Mouse (Mus musculus): ENCODE measurements around the gene Syne2.

DNA sequence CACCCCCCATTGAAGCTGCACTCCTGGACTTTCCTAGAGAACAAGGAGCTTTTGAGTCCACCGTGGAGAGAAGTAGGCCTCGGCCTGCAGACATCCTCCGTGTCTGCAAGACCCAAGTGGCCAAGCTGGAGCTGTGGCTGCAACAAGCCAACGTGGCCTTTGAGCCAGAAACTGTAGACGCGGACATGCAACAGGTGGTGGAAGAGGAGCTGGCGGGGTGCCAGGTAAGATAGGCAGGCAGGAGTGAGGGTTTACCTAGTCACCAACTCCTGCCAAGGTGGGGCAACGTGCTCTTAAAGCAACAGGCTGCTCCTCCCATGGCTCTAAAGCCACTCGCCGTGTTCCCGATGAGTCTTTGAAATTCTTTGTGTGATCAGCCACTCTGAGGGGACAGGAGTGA is 197.6 kb downstream of the Syne2 start:
- no peak for TF ChIP-seq CTCF (IDR thresholded peaks at IDR 0.05)
- no peak for TF ChIP-seq POLR2A (IDR thresholded peaks at IDR 0.05; ENCODE audit: insufficient read depth, low read depth, low read length)

Data from heart, adult 2 months (tissue).